8 mouse cellular contexts compared by ENCODE assay signal in genomic region chr2:33215177-33215699, GRCm38 (mm10). TPM values are rescaled to one million over a fixed set of nuclear protein-coding genes. Genes with fewer than 3 reads are reported as not detected.
A peak's percentile ranks its signal among the peaks of the same experiment; 100 is the strongest.
DNase-seq lines count a peak whose midpoint lies in the region; ATAC-seq and TF ChIP-seq lines count a peak whose summit lies in the region.

No protein-coding gene starts in this region.

- peak overlapping the region; percentile 84 for H3K4me2 ChIP-seq in kidney, embryonic 14.5 days (replicated peaks; ENCODE audit: low read depth, low read length)
- peak overlapping the region; percentile 86; the same call in 1 of the 2 replicates for H3K4me2 ChIP-seq in forebrain, embryonic 11.5 days (ENCODE audit: low read depth, low read length, severe bottlenecking)
- peak overlapping the region; percentile 32; the same call in 1 of the 2 replicates for H3K4me2 ChIP-seq in midbrain, postnatal 0 days (ENCODE audit: low read depth, low read length, poor library complexity, severe bottlenecking)

- no peak for DNase-seq in kidney, postnatal 25 days
- DNase-seq in forebrain, embryonic 11.5 days (ENCODE audit: low spot score), result no peak
- peak; percentile 45 for DNase-seq in kidney, postnatal 10 days
- no peak for DNase-seq in midbrain, postnatal 0 days (ENCODE audit: low spot score)
- DNase-seq in thymus, postnatal 25 days, result no peak
- DNase-seq in ovary, postnatal 36 days (ENCODE audit: low spot score), result no peak

- H3K4me3 ChIP-seq in kidney, embryonic 14.5 days (ENCODE audit: low read length), result peak overlapping the region; percentile 48
- peak overlapping the region; percentile 56; the same call in 1 of the 2 replicates for H3K4me3 ChIP-seq in forebrain, embryonic 11.5 days (ENCODE audit: low read depth, low read length)
- no peak overlapping the region for H3K4me3 ChIP-seq in midbrain, postnatal 0 days (ENCODE audit: low read depth, low read length)

- TF ChIP-seq CTCF in midbrain, postnatal 0 days (IDR thresholded peaks at IDR 0.05), result no peak

- H3K36me3 ChIP-seq in kidney, embryonic 14.5 days (ENCODE audit: control insufficient read depth, insufficient read depth, low read length), result no peaks in the 10 kb centered on the region
- H3K36me3 ChIP-seq in forebrain, embryonic 11.5 days (ENCODE audit: control insufficient read depth, insufficient read depth, low read length), result no peaks in the 10 kb centered on the region
- H3K36me3 ChIP-seq in midbrain, postnatal 0 days (ENCODE audit: insufficient read depth, low read length), result no peaks in the 10 kb centered on the region

- H3K4me1 ChIP-seq in kidney, embryonic 14.5 days (ENCODE audit: control insufficient read depth, insufficient read depth, low read length), result peaks cover 26% of the 10 kb centered on the region
- peaks cover 16% of the 10 kb centered on the region for H3K4me1 ChIP-seq in forebrain, embryonic 11.5 days (replicated peaks; ENCODE audit: control insufficient read depth, insufficient read depth, low read length)
- H3K4me1 ChIP-seq in midbrain, postnatal 0 days (ENCODE audit: insufficient read depth, low read length), result peaks cover 12% of the 10 kb centered on the region; the same call in 1 of the 2 replicates

- no peak; the same call in 1 of the 2 replicates for ATAC-seq in kidney, embryonic 14.5 days (ENCODE audit: low FRiP score, low TSS enrichment)
- no peak for ATAC-seq in forebrain, embryonic 11.5 days (replicated peaks; ENCODE audit: low FRiP score)
- no peak for ATAC-seq in midbrain, postnatal 0 days (ENCODE audit: low FRiP score)
- no peak for ATAC-seq in erythroblast, adult 5-6 weeks (replicated peaks; ENCODE audit: low FRiP score, poor library complexity, severe bottlenecking)

- no peaks in the 10 kb centered on the region for H3K27me3 ChIP-seq in kidney, embryonic 14.5 days (ENCODE audit: control insufficient read depth, insufficient read depth, low read length)
- H3K27me3 ChIP-seq in forebrain, embryonic 11.5 days (ENCODE audit: control insufficient read depth, insufficient read depth, low read length), result no peaks in the 10 kb centered on the region
- H3K27me3 ChIP-seq in midbrain, postnatal 0 days (ENCODE audit: insufficient read depth, low read length), result no peaks in the 10 kb centered on the region

- no peaks in the 10 kb centered on the region for H3K9me3 ChIP-seq in kidney, embryonic 14.5 days (ENCODE audit: control insufficient read depth, low read length)
- no peaks in the 10 kb centered on the region for H3K9me3 ChIP-seq in forebrain, embryonic 11.5 days (ENCODE audit: control insufficient read depth, low read length)
- no peaks in the 10 kb centered on the region for H3K9me3 ChIP-seq in midbrain, postnatal 0 days (ENCODE audit: low read length)

- WGBS in kidney, embryonic 14.5 days, result 53% methylated on average over 5 of the region's 5 CpGs
- 81% methylated on average over 5 of the region's 5 CpGs for WGBS in forebrain, embryonic 11.5 days
- 81% methylated on average over 5 of the region's 5 CpGs for WGBS in midbrain, postnatal 0 days

- peak overlapping the region; percentile 67 for H3K27ac ChIP-seq in kidney, embryonic 14.5 days (ENCODE audit: low read depth, low read length)
- H3K27ac ChIP-seq in forebrain, embryonic 11.5 days (ENCODE audit: low read depth, low read length), result peak overlapping the region; percentile 85
- 0 out of 2 replicates have a peak overlapping the region, but pooled peaks have one; percentile 12 for H3K27ac ChIP-seq in midbrain, postnatal 0 days (ENCODE audit: low read depth, low read length)

- H3K9ac ChIP-seq in kidney, embryonic 14.5 days (ENCODE audit: low read depth, low read length), result peak overlapping the region; percentile 59; the same call in 1 of the 2 replicates
- peak overlapping the region; percentile 32; the same call in 1 of the 2 replicates for H3K9ac ChIP-seq in forebrain, embryonic 11.5 days (ENCODE audit: low read length)
- no peak overlapping the region for H3K9ac ChIP-seq in midbrain, postnatal 0 days (replicated peaks; ENCODE audit: low read length, poor library complexity, severe bottlenecking)

RNA-seq across cellular contexts. Expression of gene Angptl2, which starts 0.6 kb away (rescaled TPM):
- 21.1 and 27.0 TPM in 2 replicates for polyA plus RNA-seq in kidney, embryonic 14.5 days (2014; fragmentation: Nextera tagmentation; extraction: Ambion mirVana)
- polyA plus RNA-seq in forebrain, embryonic 11.5 days (2014; fragmentation: Nextera tagmentation; extraction: Ambion mirVana), result 24.4 and 25.2 TPM in 2 replicates
- 16.7 and 16.8 TPM in 2 replicates for total RNA-seq in midbrain, postnatal 0 days (2014; rRNA removed)
- polyA plus RNA-seq in midbrain, postnatal 0 days (2015; fragmentation: Nextera tagmentation; extraction: Ambion mirVana), result 9.8 TPM in 2 replicates
- total RNA-seq in erythroblast, adult 5-6 weeks (2015; ENCODE audit: low replicate concordance), result 1.0 TPM in 1 of 2 replicates, not detected in the other
- 0.70 TPM in 1 of 2 replicates, not detected in the other for total RNA-seq in erythroblast, adult 5-6 weeks (2017; ENCODE audit: low replicate concordance)

Comparison
In these comparisons a context has a peak if more than half of its experiments do, and no peak if none do; other contexts are left out.
1. H3K27ac ChIP-seq: peak in every context shown above with its lines; median percentile 85 in forebrain, embryonic 11.5 days; 67 in kidney, embryonic 14.5 days; 12 in midbrain, postnatal 0 days.
2. H3K4me2 ChIP-seq: peak in every context shown above with its lines; median percentile 86 in forebrain, embryonic 11.5 days; 84 in kidney, embryonic 14.5 days; 32 in midbrain, postnatal 0 days.